Mouse (Mus musculus): ENCODE data around the gene Tmtc2. TPM values are rescaled to one million over a fixed set of nuclear protein-coding genes. Genes with fewer than 3 reads are reported as not detected.

The Tmtc2 gene
- total and polyA plus RNA-seq, 3 experiments = not detected

GRCm38 (mm10) chr10:105232864-105233263, 341.4 kb downstream of the Tmtc2 start:
- TF ChIP-seq HCFC1 (IDR thresholded peaks at IDR 0.05; ENCODE audit: low read depth, low read length) = no peak
- TF ChIP-seq ZMIZ1 (IDR thresholded peaks at IDR 0.05; ENCODE audit: low read depth, low read length) = no peak
- TF ChIP-seq ELF1 (IDR thresholded peaks at IDR 0.05; ENCODE audit: low read depth, low read length) = no peak
- TF ChIP-seq E2F4 (IDR thresholded peaks at IDR 0.05; ENCODE audit: insufficient replicate concordance, low read depth, low read length) = no peak
- TF ChIP-seq SMC3 (IDR thresholded peaks at IDR 0.05; ENCODE audit: low read depth, low read length) = no peak
- TF ChIP-seq ETS1 (conservative IDR thresholded peaks at IDR 0.05; ENCODE audit: low read depth, low read length) = no peak
- TF ChIP-seq USF1 (IDR thresholded peaks at IDR 0.05; ENCODE audit: low read depth, low read length) = no peak
- TF ChIP-seq ZNF384 (IDR thresholded peaks at IDR 0.05; ENCODE audit: low read depth, low read length) = no peak
- TF ChIP-seq RAD21 (IDR thresholded peaks at IDR 0.05; ENCODE audit: low read depth, low read length) = no peak
- no peak for TF ChIP-seq RCOR1 (conservative IDR thresholded peaks at IDR 0.05; ENCODE audit: low read depth, low read length)
- TF ChIP-seq NELFE (IDR thresholded peaks at IDR 0.05; ENCODE audit: low read depth, low read length) = no peak
- no peak for TF ChIP-seq UBTF (IDR thresholded peaks at IDR 0.05; ENCODE audit: low read depth, low read length)
- TF ChIP-seq GABPA (IDR thresholded peaks at IDR 0.05; ENCODE audit: insufficient replicate concordance, low read depth, low read length) = no peak
- TF ChIP-seq CHD1 (IDR thresholded peaks at IDR 0.05; ENCODE audit: low read depth, low read length) = no peak
- no peak for TF ChIP-seq JUND (conservative IDR thresholded peaks at IDR 0.05; ENCODE audit: low read depth, low read length)
- TF ChIP-seq ZKSCAN1 (IDR thresholded peaks at IDR 0.05; ENCODE audit: borderline replicate concordance, low read depth, low read length) = no peak
- TF ChIP-seq KAT2A (IDR thresholded peaks at IDR 0.05; ENCODE audit: insufficient replicate concordance, low read length) = no peak
- no peak for TF ChIP-seq POLR2A (IDR thresholded peaks at IDR 0.05; ENCODE audit: low read depth, low read length)
- no peak for TF ChIP-seq CTCF (conservative IDR thresholded peaks at IDR 0.05 in 1 of 2, IDR thresholded peaks at IDR 0.05 in 1 of 2; ENCODE audit: low read depth in 2 of 2, low read length in 2 of 2)
- H3K4me3 ChIP-seq (replicated peaks in 1 of 3; ENCODE audit: low read depth in 2 of 3, low read length in 2 of 3, poor library complexity in 1 of 3) = no peak overlapping the region
- in situ Hi-C loops (cut with MboI; ENCODE audit: low pct_ligation_motif_present, low pct_unique_long_range_greater_than_20kb, low sequenced_read_pairs) = no loop called here
- no peaks in the 10 kb centered on the region for H3K4me1 ChIP-seq (ENCODE audit: control insufficient read depth in 1 of 2, insufficient read depth in 2 of 2)
- no peak overlapping the region for H3K27ac ChIP-seq (ENCODE audit: insufficient read depth, low read depth)
- no peak overlapping the region for H3K4me2 ChIP-seq (ENCODE audit: insufficient read depth, low read depth, poor library complexity, severe bottlenecking)
- H3K36me3 ChIP-seq (replicated peaks in 1 of 2; ENCODE audit: control insufficient read depth in 1 of 2, insufficient read depth in 1 of 2, low read length in 1 of 2) = no peaks in the 10 kb centered on the region
- H3K9me3 ChIP-seq (replicated peaks; ENCODE audit: low read length) = peaks cover 42% of the 10 kb centered on the region
- no peaks in the 10 kb centered on the region for H3K79me2 ChIP-seq (replicated peaks; ENCODE audit: control insufficient read depth, extremely low read depth, insufficient read depth, poor library complexity, severe bottlenecking)
- no peak for DNase-seq (ENCODE audit: extremely low read depth)
- H3K9ac ChIP-seq (ENCODE audit: insufficient read depth, low read depth) = no peak overlapping the region
- dilution Hi-C loops (cut with MboI; ENCODE audit: extremely low pct_ligation_motif_present, extremely low pct_unique_long_range_greater_than_20kb, low sequenced_read_pairs) = no loop called here
- H3K27me3 ChIP-seq (replicated peaks) = no peaks in the 10 kb centered on the region

DNA sequence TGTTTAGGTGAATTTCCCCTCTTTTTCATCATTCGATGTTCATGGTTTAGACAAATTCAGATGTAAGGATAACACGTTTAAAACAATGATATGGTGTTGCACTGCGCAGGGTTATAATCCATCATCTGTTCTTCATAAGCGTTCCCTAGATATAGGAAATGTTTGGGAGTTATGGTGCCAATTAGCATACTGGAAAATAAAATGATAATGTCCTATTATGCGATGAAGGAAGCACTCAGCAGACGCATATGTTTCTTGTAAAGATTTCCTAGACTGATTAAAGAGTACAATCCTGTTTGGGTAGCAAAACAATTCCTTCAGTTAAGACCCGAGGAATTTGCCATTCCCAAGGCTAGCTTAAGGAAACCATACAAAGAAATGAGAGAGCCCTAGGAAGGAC, 343.8 kb downstream of the Tmtc2 start:
- H3K4me2 ChIP-seq (ENCODE audit: insufficient read depth, low read depth, poor library complexity, severe bottlenecking) = no peak overlapping the region

More for the DNA sequence above, 343.8 kb downstream of the Tmtc2 start:
- no peak for DNase-seq (ENCODE audit: extremely low read depth)
- H3K27ac ChIP-seq (ENCODE audit: insufficient read depth, low read depth) = no peak overlapping the region
- TF ChIP-seq USF2 (conservative IDR thresholded peaks at IDR 0.05; ENCODE audit: low read depth, low read length) (no peak), TCF12 (IDR thresholded peaks at IDR 0.05; ENCODE audit: low read depth, low read length) (no peak), CHD2 (IDR thresholded peaks at IDR 0.05; ENCODE audit: low read length) (no peak), BHLHE40 (IDR thresholded peaks at IDR 0.05; ENCODE audit: low read depth, low read length) (no peak), E2F4 (IDR thresholded peaks at IDR 0.05; ENCODE audit: insufficient replicate concordance, low read depth, low read length) (no peak), GABPA (IDR thresholded peaks at IDR 0.05; ENCODE audit: insufficient replicate concordance, low read depth, low read length) (no peak), IRF4 (IDR thresholded peaks at IDR 0.05; ENCODE audit: low read depth, low read length) (no peak), ELF1 (IDR thresholded peaks at IDR 0.05; ENCODE audit: low read depth, low read length) (no peak), RAD21 (IDR thresholded peaks at IDR 0.05; ENCODE audit: low read depth, low read length) (no peak), HCFC1 (IDR thresholded peaks at IDR 0.05; ENCODE audit: low read depth, low read length) (no peak), CTCF (conservative IDR thresholded peaks at IDR 0.05 in 1 of 2, IDR thresholded peaks at IDR 0.05 in 1 of 2; ENCODE audit: low read depth in 2 of 2, low read length in 2 of 2) (no peak), ZKSCAN1 (IDR thresholded peaks at IDR 0.05; ENCODE audit: borderline replicate concordance, low read depth, low read length) (no peak), ETS1 (conservative IDR thresholded peaks at IDR 0.05; ENCODE audit: low read depth, low read length) (no peak)
- H3K36me3 ChIP-seq (replicated peaks in 1 of 2; ENCODE audit: control insufficient read depth in 1 of 2, insufficient read depth in 1 of 2, low read length in 1 of 2) = no peaks in the 10 kb centered on the region
- no peak overlapping the region for H3K9ac ChIP-seq (ENCODE audit: insufficient read depth, low read depth)
- no peaks in the 10 kb centered on the region for H3K79me2 ChIP-seq (replicated peaks; ENCODE audit: control insufficient read depth, extremely low read depth, insufficient read depth, poor library complexity, severe bottlenecking)
- no peaks in the 10 kb centered on the region for H3K27me3 ChIP-seq (replicated peaks)
- dilution Hi-C loops (cut with MboI; ENCODE audit: extremely low pct_ligation_motif_present, extremely low pct_unique_long_range_greater_than_20kb, low sequenced_read_pairs) (no loop called here), in situ Hi-C loops (cut with MboI; ENCODE audit: low pct_ligation_motif_present, low pct_unique_long_range_greater_than_20kb, low sequenced_read_pairs) (no loop called here)
- H3K4me1 ChIP-seq (ENCODE audit: control insufficient read depth in 1 of 2, insufficient read depth in 2 of 2) = no peaks in the 10 kb centered on the region
- no peak overlapping the region for H3K4me3 ChIP-seq (replicated peaks in 1 of 3; ENCODE audit: low read depth in 2 of 3, low read length in 2 of 3, poor library complexity in 1 of 3)
- H3K9me3 ChIP-seq (replicated peaks; ENCODE audit: low read length) = peaks cover 49% of the 10 kb centered on the region

All from CH12.LX (cell line).